In the genomic region with DNA sequence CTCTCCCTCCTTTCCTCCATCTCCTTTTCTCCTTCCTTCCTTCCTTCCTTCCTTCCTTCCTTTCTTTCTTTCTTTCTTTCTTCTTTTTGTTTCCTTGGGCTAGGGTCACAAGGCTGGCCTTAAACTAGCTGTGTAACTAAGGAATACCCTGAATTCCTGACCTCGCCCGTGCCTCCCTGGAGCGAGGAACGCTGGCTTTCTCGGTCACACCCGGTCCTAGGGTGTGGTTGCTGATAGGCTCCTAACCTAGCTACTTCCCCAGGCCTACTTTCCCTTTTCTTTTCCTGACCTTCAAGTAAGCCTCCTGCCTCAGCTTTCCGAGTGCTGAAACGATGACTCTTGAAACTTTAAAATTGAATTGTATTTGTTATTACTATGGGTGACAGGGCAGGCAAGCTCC, we compare ENCODE assay signal across 11 mouse cellular contexts. TPM values are rescaled to one million over a fixed set of nuclear protein-coding genes. Genes with fewer than 3 reads are reported as not detected.
DNase-seq lines count a peak whose midpoint lies in the region; ATAC-seq and TF ChIP-seq lines count a peak whose summit lies in the region.
"Had no signal": no experiment of that assay in that cellular context is flagged by ENCODE, and none has a peak within 500 bp of the region (broad histone marks: within the 10 kb centered on the region; RNA-seq: fewer than 3 reads in every experiment).

No protein-coding gene starts in this region.

- no peak overlapping the region for H3K9ac ChIP-seq in hindbrain, embryonic 11.5 days (ENCODE audit: low read depth, low read length)
- H3K9ac ChIP-seq in MEL (ENCODE audit: control insufficient read depth, low read depth, low read length, poor library complexity, severe bottlenecking) = peak overlapping the region; percentile 23
- H3K9ac ChIP-seq in intestine, embryonic 14.5 days (ENCODE audit: low read length) = no peak overlapping the region
- H3K9ac ChIP-seq: neural tube, embryonic 13.5 days had no signal

- DNase-seq in hindbrain, embryonic 10.5 days (ENCODE audit: low spot score) = no peak
- DNase-seq in hindbrain, embryonic 11.5 days (ENCODE audit: low spot score) = no peak
- peak; percentile 34 for DNase-seq in MEL (ENCODE audit: low read depth, low spot score)
- DNase-seq in intestine, embryonic 14.5 days (ENCODE audit: low spot score) = no peak
- DNase-seq in thymus, adult 18-20 months = no peak
- no peak for DNase-seq in adrenal gland, postnatal 4 days (ENCODE audit: low spot score in 2 of 2)
- no peak for DNase-seq in urinary bladder, adult 2 months (ENCODE audit: low spot score)
- DNase-seq: gastrocnemius, postnatal 10 days; thymus, postnatal 36 days had no signal

- no peak for TF ChIP-seq RAD21 in MEL (IDR thresholded peaks at IDR 0.05; ENCODE audit: low read depth, low read length)

- TF ChIP-seq CTCF in MEL (IDR thresholded peaks at IDR 0.05 in 2 of 3, conservative IDR thresholded peaks at IDR 0.05 in 1 of 3; ENCODE audit: control insufficient read depth in 1 of 3, insufficient read depth in 1 of 3, low read depth in 2 of 3, low read length in 3 of 3, poor library complexity in 1 of 3, severe bottlenecking in 1 of 3) = no peak

- H3K36me3 ChIP-seq in hindbrain, embryonic 10.5 days = no peaks in the 10 kb centered on the region
- H3K36me3 ChIP-seq in hindbrain, embryonic 11.5 days (ENCODE audit: control insufficient read depth, insufficient read depth, low read length) = no peaks in the 10 kb centered on the region
- peaks cover 0 to 20% of the 10 kb centered on the region in 2 experiments; a peak in 2 of 4 replicates for H3K36me3 ChIP-seq in MEL (ENCODE audit: control insufficient read depth in 1 of 2, insufficient read depth in 2 of 2, low read length in 2 of 2)
- no peaks in the 10 kb centered on the region for H3K36me3 ChIP-seq in intestine, embryonic 14.5 days (ENCODE audit: control insufficient read depth, insufficient read depth, low read length)
- H3K36me3 ChIP-seq: neural tube, embryonic 13.5 days had no signal

- no peak for TF ChIP-seq POLR2A in MEL (IDR thresholded peaks at IDR 0.05; ENCODE audit: control insufficient read depth in 1 of 2, insufficient read depth in 1 of 2, low read depth in 1 of 2, low read length in 2 of 2, poor library complexity in 1 of 2)

- 49% methylated on average over 8 of the region's 8 CpGs for WGBS in hindbrain, embryonic 10.5 days
- 57% methylated on average over 8 of the region's 8 CpGs for WGBS in hindbrain, embryonic 11.5 days
- 43% methylated on average over 8 of the region's 8 CpGs for WGBS in intestine, embryonic 14.5 days

- no peak overlapping the region for H3K4me2 ChIP-seq in hindbrain, embryonic 11.5 days (replicated peaks; ENCODE audit: low read depth, low read length)
- H3K4me2 ChIP-seq in intestine, embryonic 14.5 days (ENCODE audit: low read length) = no peak overlapping the region
- H3K4me2 ChIP-seq: neural tube, embryonic 13.5 days had no signal

- TF ChIP-seq EP300 in MEL (IDR thresholded peaks at IDR 0.05; ENCODE audit: low read depth in 1 of 2, low read length in 2 of 2) = no peak

- ATAC-seq in hindbrain, embryonic 11.5 days (ENCODE audit: low FRiP score) = no peak
- ATAC-seq in intestine, embryonic 14.5 days (replicated peaks; ENCODE audit: low FRiP score, low TSS enrichment, low read depth) = no peak
- 0 out of 2 replicates have a peak, but pooled peaks have one; percentile 40 for ATAC-seq in megakaryocyte, adult 5-6 weeks (ENCODE audit: poor library complexity, severe bottlenecking)

- no peak overlapping the region for H3K4me3 ChIP-seq in hindbrain, embryonic 10.5 days
- H3K4me3 ChIP-seq in hindbrain, embryonic 11.5 days (ENCODE audit: low read depth, low read length) = no peak overlapping the region
- H3K4me3 ChIP-seq in MEL (ENCODE audit: control insufficient read depth in 1 of 2, insufficient read depth in 1 of 2, low read depth in 2 of 2, low read length in 2 of 2) = peak overlapping the region; percentile 20 to 23; a peak in 2 of 4 replicates
- H3K4me3 ChIP-seq in intestine, embryonic 14.5 days (ENCODE audit: low read depth, low read length) = no peak overlapping the region
- H3K4me3 ChIP-seq: neural tube, embryonic 13.5 days had no signal

- peak overlapping the region; percentile 84 for H3K27ac ChIP-seq in hindbrain, embryonic 10.5 days
- H3K27ac ChIP-seq in hindbrain, embryonic 11.5 days (ENCODE audit: low read depth, low read length) = no peak overlapping the region
- H3K27ac ChIP-seq in MEL (ENCODE audit: control insufficient read depth, low read depth, low read length) = no peak overlapping the region
- peak overlapping the region; percentile 7; the same call in 1 of the 2 replicates for H3K27ac ChIP-seq in intestine, embryonic 14.5 days (ENCODE audit: low read depth)
- H3K27ac ChIP-seq: neural tube, embryonic 13.5 days had no signal

- H3K27me3 ChIP-seq in hindbrain, embryonic 10.5 days (ENCODE audit: insufficient read depth, poor library complexity, severe bottlenecking) = no peaks in the 10 kb centered on the region
- H3K27me3 ChIP-seq in hindbrain, embryonic 11.5 days (ENCODE audit: control insufficient read depth, insufficient read depth, low read length) = no peaks in the 10 kb centered on the region
- H3K27me3 ChIP-seq in MEL (ENCODE audit: control insufficient read depth in 1 of 2, insufficient read depth in 2 of 2, low read length in 2 of 2) = no peaks in the 10 kb centered on the region
- H3K27me3 ChIP-seq in intestine, embryonic 14.5 days (replicated peaks; ENCODE audit: control insufficient read depth, insufficient read depth, low read length) = no peaks in the 10 kb centered on the region
- H3K27me3 ChIP-seq: neural tube, embryonic 13.5 days had no signal

- H3K9me3 ChIP-seq in hindbrain, embryonic 10.5 days = no peaks in the 10 kb centered on the region
- no peaks in the 10 kb centered on the region for H3K9me3 ChIP-seq in hindbrain, embryonic 11.5 days (ENCODE audit: control insufficient read depth, low read length)
- no peaks in the 10 kb centered on the region for H3K9me3 ChIP-seq in MEL (replicated peaks; ENCODE audit: insufficient read depth, low read length)
- H3K9me3 ChIP-seq in intestine, embryonic 14.5 days (ENCODE audit: control insufficient read depth, low read length) = no peaks in the 10 kb centered on the region
- H3K9me3 ChIP-seq: neural tube, embryonic 13.5 days had no signal

- H3K79me2 ChIP-seq in MEL (ENCODE audit: control insufficient read depth, insufficient read depth, low read length, poor library complexity) = no peaks in the 10 kb centered on the region

- peaks cover 30% of the 10 kb centered on the region for H3K4me1 ChIP-seq in hindbrain, embryonic 10.5 days (replicated peaks)
- H3K4me1 ChIP-seq in hindbrain, embryonic 11.5 days (replicated peaks; ENCODE audit: control insufficient read depth, insufficient read depth, low read length) = peaks cover 5% of the 10 kb centered on the region; the same call in 1 of the 2 replicates
- peaks cover 4 to 40% of the 10 kb centered on the region in 2 experiments for H3K4me1 ChIP-seq in MEL (ENCODE audit: control insufficient read depth in 1 of 2, insufficient read depth in 2 of 2, low read length in 2 of 2)
- H3K4me1 ChIP-seq in intestine, embryonic 14.5 days (replicated peaks; ENCODE audit: control insufficient read depth, insufficient read depth, low read length) = peaks cover 7% of the 10 kb centered on the region

TF ChIP-seq in MEL, 35 proteins besides CTCF, POLR2A, EP300 and RAD21:
- TF ChIP-seq MEF2A (IDR thresholded peaks at IDR 0.05; ENCODE audit: extremely low read depth, insufficient replicate concordance, low read depth, low read length, poor library complexity, severe bottlenecking) (no peak), HCFC1 (IDR thresholded peaks at IDR 0.05; ENCODE audit: low read depth, low read length) (no peak), E2F4 (IDR thresholded peaks at IDR 0.05; ENCODE audit: borderline replicate concordance, low read depth, low read length) (no peak), TCF12 (IDR thresholded peaks at IDR 0.05; ENCODE audit: low read depth, low read length) (no peak), MYB (IDR thresholded peaks at IDR 0.05; ENCODE audit: low read depth, low read length) (no peak), RCOR1 (IDR thresholded peaks at IDR 0.05; ENCODE audit: low read depth, low read length) (no peak), NELFE (IDR thresholded peaks at IDR 0.05; ENCODE audit: low read depth, low read length) (no peak), POLR2AphosphoS5 (IDR thresholded peaks at IDR 0.05; ENCODE audit: borderline replicate concordance, low read depth, low read length) (no peak), MAX (IDR thresholded peaks at IDR 0.05; ENCODE audit: low read length) (no peak), USF1 (IDR thresholded peaks at IDR 0.05; ENCODE audit: low read depth, low read length) (no peak), MXI1 (IDR thresholded peaks at IDR 0.05; ENCODE audit: low read depth, low read length) (no peak), ELF1 (IDR thresholded peaks at IDR 0.05; ENCODE audit: low read depth, low read length) (no peak), USF2 (IDR thresholded peaks at IDR 0.05; ENCODE audit: borderline replicate concordance in 1 of 2, insufficient read depth in 1 of 2, low read depth in 1 of 2, low read length in 2 of 2) (no peak), ZNF384 (IDR thresholded peaks at IDR 0.05; ENCODE audit: low read depth, low read length) (no peak)
TF ChIP-seq in MEL: peak in this region for 0.

RNA-seq across cellular contexts. Expression of a gene that starts 23.0 kb away (rescaled TPM):
- polyA plus RNA-seq in hindbrain, embryonic 10.5 days (2016; fragmentation: Nextera tagmentation; extraction: Ambion mirVana) = 14.6 and 16.6 TPM in 2 replicates
- 16.7 and 17.1 TPM in 2 replicates for polyA plus RNA-seq in hindbrain, embryonic 11.5 days (2014; fragmentation: Nextera tagmentation; extraction: Ambion mirVana)
- 5.7 and 6.7 TPM in 2 replicates for total RNA-seq in MEL (2012; rRNA removed)
- 10 to 100 TPM; 10.3 to 19.8 TPM for polyA plus RNA-seq in MEL (2012; ENCODE audit: insufficient read depth in 1 of 2, insufficient read length in 2 of 2, low read depth in 1 of 2, low replicate concordance in 2 of 2, missing spikeins in 1 of 2)
- polyA plus RNA-seq in intestine, embryonic 14.5 days (2014; fragmentation: Nextera tagmentation; extraction: Ambion mirVana) = 15.9 and 19.2 TPM in 2 replicates
- total RNA-seq in megakaryocyte, adult 5-6 weeks (2015) = 50.7 and 54.8 TPM in 2 replicates
- total RNA-seq in megakaryocyte, adult 5-6 weeks (2017) = 55.7 and 59.8 TPM in 2 replicates
- 10 to 100 TPM; 33.8 to 37.8 TPM for total RNA-seq in adrenal gland, postnatal 4 days (2021)
- polyA plus RNA-seq in urinary bladder, adult 2 months (2012; rRNA removed) = 34.9 and 36.8 TPM in 2 replicates

Comparison
In these comparisons a context has a peak if more than half of its experiments do, and no peak if none do; other contexts are left out.
1. H3K27ac ChIP-seq: peak in hindbrain, embryonic 10.5 days (single experiment) and intestine, embryonic 14.5 days (single experiment); none in hindbrain, embryonic 11.5 days (single experiment) and MEL (single experiment).
2. H3K4me3 ChIP-seq: peak in MEL (2 of 2); none in hindbrain, embryonic 10.5 days (single experiment), hindbrain, embryonic 11.5 days (single experiment) and intestine, embryonic 14.5 days (single experiment).